Mouse (Mus musculus) retina, embryonic 14.5 days (tissue): ENCODE measurements around the gene Mctp2.
A peak's percentile ranks its signal among the peaks of the same experiment; 100 is the strongest.

ENCODE experiments used
- DNase-seq: peaks from one replicate; pipeline ENCODE4 v3.0.0-alpha.2; 2015; ENCODE audit warnings: low spot score

Mctp2 gene

DNA sequence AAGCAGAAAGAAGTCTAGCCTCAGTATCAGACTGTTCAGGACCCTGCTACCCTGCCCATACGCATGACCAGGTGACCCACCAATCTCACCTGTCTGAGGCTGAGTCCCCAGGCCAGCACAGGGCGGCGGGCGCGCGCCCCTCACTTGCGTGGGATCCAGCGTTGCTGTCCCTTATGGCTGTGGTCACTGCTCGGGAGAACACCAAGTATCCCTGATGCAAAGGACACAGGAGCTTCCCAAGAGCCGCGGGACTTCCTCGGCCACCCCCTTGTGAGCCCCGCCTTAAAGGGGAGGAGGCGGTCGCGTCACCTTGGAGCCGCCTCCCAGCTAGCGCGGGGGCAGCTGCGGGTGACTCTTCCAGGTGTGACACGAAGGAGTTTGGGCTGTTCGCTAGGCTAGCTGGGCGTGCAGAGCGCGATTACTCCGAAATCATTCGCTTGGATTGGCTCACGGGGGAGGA is at the start of gene Mctp2:
Mctp2 (minus strand) TSS at position 227 of the 460 bp plus-strand sequence.
- peak; percentile 44 for DNase-seq

DNA sequence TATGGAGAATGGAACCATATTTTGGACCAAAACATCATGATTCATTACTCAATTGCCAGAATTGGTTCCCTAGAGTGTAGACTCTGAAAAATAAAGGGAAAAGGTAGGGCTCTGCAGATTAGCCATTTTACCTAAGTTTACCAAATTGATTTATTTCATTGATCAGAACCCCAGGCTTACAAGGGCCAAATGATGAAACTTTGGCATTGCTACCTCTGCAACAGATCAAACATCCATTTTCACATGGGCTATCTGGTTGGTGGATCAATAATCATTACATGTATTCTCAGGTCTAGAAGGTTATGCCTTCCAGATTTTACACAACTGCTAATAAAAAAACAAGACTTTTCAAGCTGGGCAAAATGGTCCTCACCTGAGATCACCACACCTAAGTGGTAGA is 39.5 kb upstream of the Mctp2 start:
- no peak for DNase-seq

DNA sequence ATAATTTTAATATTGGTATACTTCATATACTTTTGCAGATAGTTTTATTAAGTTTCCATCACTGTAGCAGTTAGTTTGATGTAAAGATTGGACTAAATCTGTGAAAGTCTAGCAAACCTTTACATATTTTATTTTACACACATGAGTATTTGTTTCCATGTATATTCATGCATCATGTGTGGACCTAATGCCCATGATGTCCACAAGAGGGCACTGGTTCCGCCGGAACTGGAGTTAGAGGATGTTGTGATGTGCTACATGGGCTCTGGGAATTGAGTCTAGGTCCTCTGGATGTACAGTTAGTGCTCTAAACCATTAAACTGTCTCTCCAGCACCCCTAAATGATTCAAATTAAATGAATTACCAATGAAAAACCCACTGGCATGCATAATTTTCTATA is 37.3 kb upstream of the Mctp2 start:
- DNase-seq, result no peak

DNA sequence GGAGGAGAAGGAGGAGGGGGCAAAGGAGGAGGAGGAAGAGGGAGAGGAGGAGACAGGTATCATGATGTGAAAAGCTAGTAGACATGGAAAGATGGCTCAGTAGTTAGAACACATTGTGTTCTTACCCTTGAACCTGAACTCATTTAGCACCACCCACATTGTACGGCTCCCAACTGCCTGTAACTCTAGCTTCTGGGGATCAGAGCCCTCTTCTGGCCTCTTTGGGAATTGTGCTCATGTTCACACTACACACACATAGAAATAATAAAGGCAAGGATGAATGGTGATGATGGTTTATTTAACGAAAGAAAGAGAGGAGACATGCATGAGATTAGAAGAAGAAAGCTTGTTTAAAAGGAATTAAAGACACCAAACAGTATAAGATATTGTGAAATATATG is 36.4 kb upstream of the Mctp2 start:
- DNase-seq, result no peak

DNA sequence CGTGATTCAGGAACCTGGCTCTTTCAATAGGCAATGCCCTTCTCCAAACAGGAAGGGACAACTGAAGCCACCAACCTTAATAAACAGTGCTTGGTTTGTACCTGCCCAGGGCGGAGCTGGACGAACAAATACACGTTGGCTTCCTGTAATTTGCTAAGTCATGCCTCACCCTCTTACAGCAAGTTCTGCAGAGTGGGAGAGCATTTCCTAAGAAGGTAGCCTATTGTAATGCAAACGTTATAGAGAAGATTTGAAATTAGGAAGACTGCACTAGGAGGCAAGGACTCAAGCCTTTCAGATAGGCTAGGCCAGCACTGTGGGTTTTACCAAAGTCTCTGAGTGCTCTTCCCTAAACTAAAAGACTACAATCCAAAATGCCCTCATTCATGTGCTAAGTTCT is 19.6 kb upstream of the Mctp2 start:
- no peak for DNase-seq

DNA sequence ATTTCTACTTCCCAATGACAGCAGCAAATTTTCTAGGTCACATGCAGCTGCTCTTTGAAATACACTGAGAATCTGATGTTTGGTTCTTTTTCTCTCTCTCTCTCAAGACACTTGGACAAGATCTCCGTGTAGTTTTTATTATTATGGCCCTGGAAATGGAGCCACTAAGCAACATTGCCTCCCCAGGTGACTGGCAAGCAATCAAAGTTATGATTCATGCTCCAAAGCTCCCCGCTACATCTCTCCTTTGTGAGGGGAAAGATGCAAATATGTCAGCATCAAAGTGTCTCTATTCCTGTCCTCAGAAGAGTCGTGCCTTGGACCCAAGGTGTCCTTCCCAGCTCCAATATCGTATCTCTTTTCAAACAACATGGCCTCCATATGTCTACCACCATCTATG is 14.5 kb upstream of the Mctp2 start:
- DNase-seq, result no peak

DNA sequence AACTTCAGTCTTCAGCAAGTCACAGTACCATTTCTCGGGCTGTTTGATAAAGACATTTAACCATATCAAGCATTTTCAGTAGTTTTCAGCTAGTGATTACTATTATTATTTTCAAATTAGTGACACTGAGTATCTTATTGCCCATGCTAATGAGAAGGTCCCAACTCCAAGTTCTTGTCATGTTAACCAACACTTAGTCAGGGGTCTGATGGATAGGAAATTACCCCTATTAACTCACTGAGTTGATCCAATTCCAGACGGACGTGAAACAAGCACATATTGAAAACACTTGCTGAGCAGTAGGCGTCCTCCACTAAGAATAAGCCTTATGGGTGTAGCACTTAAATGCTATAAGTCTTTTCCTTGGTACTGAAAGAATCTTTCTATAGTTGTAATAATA is 14.0 kb upstream of the Mctp2 start:
- no peak for DNase-seq

DNA sequence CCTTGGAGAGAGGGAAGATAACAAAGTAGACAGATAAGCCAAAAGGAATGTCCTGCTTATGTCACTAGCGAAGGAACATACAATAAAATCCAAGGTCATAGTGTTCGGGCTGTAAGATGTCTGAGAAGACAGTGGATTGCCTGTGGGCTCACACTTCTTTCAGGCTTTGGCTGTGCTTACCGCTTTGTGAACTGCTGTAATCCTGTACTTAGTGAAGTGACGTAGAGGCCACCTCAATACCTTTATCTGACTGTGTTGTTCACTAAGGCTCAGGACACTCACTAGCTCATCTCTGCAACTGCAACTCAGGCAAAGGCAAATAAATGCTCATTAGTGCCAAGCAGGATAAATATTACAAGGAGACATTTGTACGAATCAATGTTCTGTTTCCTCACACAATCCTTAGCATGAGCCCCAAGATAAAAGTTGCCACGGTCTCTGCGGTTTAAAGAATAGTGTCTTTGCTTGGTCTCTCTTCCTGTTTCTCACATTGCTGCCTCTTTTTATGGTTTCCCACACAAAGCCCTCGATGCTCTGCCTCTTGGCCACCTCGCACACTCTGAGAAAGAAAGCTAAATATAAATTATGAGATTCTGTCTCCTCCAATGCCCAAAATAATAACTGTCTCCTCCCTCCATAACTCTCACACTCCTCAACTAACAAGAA is 8.1 kb upstream of the Mctp2 start:
- no peak for DNase-seq

DNA sequence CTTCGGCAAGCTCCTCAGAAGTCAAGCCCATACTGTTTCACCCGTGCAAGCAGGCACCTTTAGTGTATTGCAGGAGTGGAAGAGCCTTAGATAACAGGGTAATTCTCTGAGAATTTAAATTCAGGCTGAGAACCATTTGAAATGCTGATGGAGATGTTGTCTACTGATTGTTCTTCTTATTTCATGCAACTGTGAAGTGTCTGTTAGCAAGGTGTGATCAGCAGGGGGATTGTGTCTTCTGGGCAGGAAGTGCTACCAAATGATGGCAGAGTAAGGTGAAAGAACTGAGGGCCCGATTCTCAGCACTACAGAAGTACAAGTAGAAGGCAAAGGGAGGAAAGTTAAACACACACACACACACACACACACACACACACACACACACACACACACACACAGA is 7.5 kb upstream of the Mctp2 start:
- no peak for DNase-seq

DNA sequence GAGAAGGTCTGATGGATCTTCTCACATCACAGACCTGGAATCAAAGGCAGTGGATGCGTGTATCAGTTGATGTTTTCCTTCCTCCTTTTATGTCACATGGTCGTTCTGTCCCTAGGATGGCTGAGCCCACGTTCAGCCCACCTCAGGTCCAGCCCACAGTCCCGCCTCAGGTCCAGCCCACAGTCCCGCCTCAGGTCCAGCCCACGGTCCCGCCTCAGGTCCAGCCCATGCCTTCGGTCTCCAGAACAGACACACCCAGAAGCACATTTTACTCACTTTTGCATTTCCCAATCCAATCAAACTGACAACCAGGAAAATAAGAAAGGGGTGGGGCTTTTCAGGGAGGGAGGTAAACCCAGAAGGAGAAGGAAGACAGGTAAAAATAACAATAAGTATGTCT is 5.2 kb upstream of the Mctp2 start:
- no peak for DNase-seq

DNA sequence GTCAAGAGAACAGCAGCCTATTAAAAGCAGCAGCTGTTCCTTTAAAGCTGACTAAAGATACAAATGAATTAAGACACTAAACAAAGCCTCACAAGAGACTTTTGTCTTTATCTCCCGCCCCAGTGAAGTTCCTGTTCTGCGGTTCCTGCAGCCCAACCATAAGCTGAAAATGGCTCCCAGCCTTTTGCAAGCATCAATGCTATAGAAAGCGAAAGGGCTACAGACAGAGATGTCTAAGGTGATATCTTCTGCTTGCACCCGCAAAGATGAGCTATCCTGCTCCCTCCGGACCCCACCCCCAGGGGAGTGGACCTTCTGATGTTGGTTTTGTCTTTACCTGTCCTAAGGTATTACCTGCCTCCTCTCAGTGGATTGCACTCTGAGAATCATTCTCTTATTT is 1.7 kb upstream of the Mctp2 start:
- no peak for DNase-seq

DNA sequence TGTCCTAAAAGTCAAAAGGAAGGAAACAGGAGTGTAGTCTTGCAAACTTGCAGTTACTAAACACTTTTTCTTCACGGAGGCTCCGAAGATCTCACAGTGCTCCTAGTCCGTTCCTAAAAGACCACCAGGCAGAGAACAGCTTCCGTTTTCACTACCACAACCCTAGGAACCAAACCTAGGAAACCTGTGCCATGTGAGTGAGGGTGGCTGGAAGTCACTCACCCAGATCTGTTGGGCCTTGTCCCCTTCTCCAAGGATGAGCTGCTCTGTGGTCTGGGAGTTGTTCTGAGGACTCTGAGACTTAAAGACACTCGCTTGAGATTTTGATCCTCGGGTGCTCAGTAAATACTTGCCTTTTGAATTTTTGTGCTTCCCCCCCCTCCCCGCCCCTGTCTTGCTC is 439 bp upstream of the Mctp2 start:
- no peak for DNase-seq

DNA sequence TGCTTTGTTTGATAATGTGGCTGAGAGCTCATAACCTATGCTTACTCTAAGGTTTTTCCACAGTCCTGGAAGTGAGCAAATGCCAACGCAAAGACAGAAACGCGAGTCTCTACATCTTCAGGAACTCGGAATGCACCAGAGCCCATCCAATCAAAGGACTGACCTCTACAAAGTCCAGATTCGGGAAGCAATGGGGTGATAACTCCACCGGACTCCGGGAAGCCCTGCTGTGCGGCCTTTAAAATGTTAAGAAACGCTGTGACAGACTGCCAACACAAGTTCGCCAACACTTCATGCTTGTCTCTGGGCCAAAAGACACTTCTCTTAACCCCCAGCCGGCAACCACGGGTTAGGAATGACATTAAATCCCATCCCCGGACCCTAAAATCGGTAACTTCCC is 437 bp downstream of the Mctp2 start:
- no peak for DNase-seq

DNA sequence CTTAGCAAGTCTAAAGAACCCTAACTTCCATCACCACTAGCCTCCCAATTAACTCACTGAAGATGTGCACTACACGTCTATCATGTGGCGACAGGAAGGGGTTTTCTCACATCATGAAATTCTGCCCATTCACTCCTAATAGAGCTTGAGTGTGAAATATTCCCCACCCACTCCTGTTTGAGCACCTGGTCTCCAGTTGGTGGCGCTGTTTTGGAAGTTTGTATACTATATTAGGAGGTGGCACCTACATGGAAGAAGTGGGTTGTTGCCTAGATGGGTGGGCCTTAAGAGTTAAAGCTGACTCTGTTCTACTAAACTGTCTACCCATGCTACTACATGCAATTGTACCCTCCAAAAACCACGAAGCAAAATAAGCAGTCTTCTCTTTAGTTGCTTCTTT is 4.7 kb downstream of the Mctp2 start:
- DNase-seq, result no peak

DNA sequence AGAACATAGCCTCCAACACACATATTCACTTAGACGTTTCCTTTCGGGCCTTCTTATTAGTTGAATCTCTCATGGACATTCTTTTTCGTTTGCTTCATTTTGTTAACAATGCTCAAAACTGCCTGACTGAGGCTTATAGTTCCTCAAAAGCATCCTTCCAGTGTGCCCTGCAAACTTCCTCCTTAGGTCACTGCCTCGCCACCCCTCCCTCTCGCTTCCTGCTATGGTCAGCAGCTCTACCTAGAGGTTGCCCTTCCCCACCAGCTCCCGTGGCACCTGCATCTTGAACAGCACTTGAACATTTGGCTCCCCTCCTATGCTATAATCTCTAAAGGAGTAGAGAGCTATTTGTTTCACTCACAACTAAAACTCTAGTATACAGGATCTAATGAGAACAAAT is 6.7 kb downstream of the Mctp2 start:
- DNase-seq, result no peak

DNA sequence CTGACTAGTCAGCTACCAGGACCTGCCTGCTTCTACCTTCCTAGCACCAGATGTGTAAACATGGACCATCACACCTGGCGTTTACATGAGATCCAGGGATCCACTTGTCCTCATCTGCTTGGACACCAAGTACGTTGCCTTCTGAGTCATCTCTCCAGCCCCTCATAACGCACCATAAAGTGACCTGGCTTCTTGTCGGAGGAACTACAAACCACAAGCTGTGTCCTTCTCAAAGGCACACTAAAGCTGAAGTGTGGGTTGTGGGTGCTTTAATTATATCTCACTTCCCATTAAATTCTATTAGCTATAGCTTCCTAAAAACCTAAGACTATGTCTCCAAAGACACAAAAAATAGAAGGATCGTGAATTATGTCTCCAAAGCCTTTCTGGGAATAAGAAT is 9.4 kb downstream of the Mctp2 start:
- no peak for DNase-seq

DNA sequence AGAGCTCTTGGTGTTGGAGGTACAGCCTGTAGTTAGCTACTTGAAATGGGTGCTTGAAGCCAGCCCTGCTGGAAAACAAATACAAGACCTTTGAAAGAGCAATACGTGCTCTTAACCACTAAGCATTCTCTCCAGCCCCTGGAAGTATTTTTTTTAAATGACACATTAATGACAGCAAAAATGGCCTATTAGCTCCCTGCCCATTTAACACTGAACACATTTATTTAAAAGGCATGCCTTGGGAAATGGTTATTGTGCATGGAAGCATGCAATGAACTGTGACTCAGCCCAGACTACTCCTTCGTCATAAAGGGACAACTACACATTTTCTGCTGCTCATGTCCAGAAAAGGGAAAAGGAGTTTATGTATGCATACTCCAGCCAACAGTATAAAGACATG is 10.2 kb downstream of the Mctp2 start:
- peak; percentile 15 for DNase-seq

DNA sequence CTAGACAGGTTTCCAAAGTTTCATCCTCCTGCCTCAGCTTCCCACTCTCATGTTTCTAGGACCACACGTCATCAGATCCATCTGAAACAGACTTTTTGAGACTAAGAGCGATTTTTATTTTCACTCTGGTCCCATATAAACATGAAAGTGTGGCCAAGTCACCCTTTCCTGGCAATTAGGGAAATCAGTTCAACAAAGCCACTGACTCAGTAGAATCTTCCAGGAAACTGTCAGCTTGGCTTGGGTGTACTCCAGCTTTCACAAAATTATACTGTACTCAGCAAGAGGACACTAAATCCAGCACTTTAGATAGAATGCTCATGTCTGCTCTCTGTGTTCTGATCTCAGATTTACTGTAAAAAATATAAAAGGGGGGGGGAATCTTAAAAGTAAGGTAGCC is 11.5 kb downstream of the Mctp2 start:
- DNase-seq, result no peak

DNA sequence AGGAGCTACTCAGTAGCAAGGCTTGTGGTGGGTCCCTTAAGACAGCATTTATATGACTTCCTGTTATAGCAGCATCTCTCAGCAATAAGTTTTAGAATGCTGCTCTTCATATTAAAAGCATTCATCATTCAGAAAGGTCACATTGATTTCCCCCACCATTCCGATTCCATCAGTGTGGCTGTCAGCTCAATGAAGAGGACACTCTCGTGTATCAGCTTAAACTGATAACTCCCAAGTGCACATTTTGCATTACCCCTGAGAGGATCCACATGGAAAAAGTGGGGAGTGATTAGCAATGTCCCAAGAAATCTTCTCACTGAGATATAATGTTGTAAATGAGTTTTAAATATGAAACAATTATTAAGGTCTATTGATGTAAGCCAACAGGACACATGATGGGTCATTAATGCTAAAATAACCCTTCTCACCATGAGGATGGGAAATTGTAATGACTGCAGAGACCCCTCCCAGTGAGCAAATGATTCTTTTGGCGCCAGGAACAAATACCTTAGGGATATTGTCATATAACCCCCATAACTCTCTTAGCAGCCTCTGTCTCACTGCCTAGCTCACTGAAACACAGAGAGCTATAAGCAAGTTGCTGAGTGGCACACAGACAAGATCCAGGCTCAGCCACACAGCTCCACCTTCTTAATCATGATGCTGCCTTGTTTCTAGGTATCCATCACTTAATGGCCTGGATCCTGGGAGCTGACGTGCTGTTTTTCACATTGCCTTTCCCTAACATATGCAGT is 12.4 kb downstream of the Mctp2 start:
- DNase-seq, result no peak

DNA sequence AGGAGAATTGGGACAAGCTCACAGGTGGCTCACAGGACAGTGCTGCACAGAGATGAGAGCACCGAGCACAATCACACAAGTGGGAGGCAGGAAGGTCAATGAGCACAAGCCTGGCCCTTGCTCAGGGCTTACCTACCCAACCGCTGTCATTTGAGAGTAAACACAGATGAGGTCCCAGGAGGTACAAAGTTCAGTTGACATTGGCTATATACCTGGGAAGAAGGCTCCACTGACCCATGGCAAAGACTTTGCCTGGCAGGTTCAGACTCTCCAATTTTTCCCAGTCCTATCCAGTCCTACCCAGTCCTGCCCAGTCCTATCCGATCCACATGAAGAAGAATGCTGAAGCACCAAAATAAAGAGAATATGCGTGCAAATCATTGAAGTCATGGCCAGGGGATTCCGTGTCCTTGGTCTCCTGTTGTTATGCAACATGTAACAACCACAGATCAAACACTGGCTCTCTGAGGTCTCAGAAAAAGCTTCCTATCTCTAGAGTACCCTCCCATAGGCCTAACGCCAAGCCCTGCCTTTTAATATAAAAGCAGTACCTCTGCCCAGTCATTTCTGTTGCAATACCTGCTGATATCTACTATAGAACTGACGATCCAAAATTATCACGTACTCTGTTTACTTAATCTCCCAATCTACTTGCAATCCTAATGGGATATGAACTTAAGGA is 14.0 kb downstream of the Mctp2 start:
- no peak for DNase-seq

DNA sequence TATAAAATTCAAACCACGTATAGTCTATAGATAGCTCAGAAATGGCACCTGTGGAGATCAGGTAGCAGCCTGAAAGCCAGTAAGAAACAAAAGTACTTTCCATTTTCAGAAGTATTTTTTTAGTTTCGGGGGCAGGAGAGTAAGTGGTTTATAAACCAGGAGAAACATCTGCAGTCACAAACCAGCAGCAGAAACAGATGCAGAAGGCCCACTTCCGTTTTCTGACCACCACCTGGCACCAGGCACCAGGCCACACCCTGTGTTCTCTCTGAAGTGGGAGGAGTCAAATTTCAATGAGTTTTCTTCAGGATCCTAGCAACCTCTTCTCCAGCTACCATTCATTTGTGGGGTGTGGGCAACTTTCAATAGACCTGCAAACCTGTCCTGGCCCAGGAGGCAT is 25.7 kb downstream of the Mctp2 start:
- DNase-seq, result no peak

DNA sequence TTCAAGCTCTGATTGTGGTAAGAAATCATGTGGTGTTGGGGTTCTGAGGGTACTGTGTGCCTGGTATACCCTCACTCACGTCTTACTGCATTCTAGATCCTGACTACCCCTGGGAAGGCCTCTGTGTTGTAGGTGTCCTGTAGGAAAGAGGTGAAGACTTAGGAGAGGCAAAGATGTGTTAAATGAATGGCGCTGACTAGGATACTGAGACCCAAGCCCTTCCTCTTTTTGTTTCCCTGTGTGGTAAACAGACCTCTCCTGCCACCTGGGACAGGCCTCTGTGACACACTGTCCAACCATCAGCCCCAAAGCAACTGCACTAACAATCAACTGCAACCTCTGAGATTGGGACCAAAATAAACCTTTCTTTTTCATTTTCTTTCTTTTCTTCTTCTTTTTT is 28.0 kb downstream of the Mctp2 start:
- no peak for DNase-seq

DNA sequence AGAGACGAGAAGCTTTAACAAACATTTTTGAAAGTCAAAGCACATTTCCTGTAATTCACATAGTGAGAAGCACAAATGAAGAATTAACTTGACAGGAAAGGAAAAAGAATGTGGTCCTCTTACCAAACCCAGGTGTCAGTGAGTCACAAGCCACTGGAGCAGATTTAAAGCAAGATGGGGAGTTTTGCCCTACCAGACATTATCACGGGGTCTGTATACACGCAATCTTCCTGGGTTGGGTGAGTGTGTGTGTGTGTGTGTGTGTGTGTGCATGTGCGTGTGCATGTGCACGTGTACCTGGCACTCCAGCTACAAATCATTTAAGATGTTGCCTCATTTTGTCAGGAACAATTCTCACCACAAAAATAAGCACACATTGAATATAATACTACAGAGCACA is 30.9 kb downstream of the Mctp2 start:
- no peak for DNase-seq
